Mouse (Mus musculus) megakaryocyte, embryonic 14.5 days (primary cell): ENCODE data around the gene Rpl27a.

Experiments
- FLI1 ChIP-seq: IDR thresholded peaks from 2 replicates; pipeline ENCODE4 v1.6.1; 2012; ENCODE audit warnings: low read length, inconsistent platforms, mixed read lengths
- GATA1 ChIP-seq: IDR thresholded peaks from 3 replicates; pipeline ENCODE4 v1.6.1; 2012; ENCODE audit warnings: mixed read lengths, low read length, inconsistent platforms, borderline replicate concordance

DNA sequence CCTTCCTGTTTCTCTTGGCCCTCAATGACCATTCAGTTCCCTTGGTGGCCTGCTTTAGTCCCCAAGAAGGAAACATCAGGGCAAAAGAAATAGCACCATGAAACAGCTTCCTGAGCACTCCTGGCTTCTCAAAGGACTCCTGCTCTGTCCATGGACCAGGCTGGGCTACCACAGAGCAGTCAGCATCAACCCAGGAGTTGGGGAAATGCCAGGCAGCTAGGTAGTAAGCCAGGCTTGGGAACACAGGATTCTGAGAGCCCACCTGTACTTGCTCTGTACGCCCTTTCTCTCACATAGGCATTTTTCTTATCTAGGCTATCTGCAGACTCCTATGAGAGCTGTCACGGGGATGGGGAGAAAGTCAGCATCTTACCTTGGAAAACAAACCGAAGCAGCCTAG lies 16.0 kb downstream of the Rpl27a start:
- TF ChIP-seq FLI1 (no peak), GATA1 (no peak)
